Mouse (Mus musculus) erythroid progenitor cell, adult 5-6 weeks (primary cell): ENCODE data around the gene Dusp28. TPM values are rescaled to one million over a fixed set of nuclear protein-coding genes. Genes with fewer than 3 reads are reported as not detected.

Experiments
- ATAC-seq: replicated peaks from 2 replicates; pipeline ENCODE4 v1.8.0; 2016; ENCODE audit warnings: moderate number of reproducible peaks, mild to moderate bottlenecking, moderate TSS enrichment, inconsistent platforms; ENCODE audit not compliant: poor library complexity, low FRiP score, severe bottlenecking
- total RNA-seq, 2 experiments: library from RNA; stranded (forward) in 1 of 2; stranded (reverse) in 1 of 2; fragments of 150-400 nt in 1 of 2; fragments of 186-747, 209-891 nt in 1 of 2; gene quantifications; 2 replicates each; pipeline versions ENCODE4 v1.2.3 to v1.2.4; 2015 to 2017; ENCODE audit warnings: low replicate concordance in 2 of 2

The Dusp28 gene
- total RNA-seq (2015; ENCODE audit: low replicate concordance): 6.1 and 8.0 TPM in 2 replicates
- total RNA-seq (2017; ENCODE audit: low replicate concordance): 0.26 and 8.5 TPM in 2 replicates

DNA sequence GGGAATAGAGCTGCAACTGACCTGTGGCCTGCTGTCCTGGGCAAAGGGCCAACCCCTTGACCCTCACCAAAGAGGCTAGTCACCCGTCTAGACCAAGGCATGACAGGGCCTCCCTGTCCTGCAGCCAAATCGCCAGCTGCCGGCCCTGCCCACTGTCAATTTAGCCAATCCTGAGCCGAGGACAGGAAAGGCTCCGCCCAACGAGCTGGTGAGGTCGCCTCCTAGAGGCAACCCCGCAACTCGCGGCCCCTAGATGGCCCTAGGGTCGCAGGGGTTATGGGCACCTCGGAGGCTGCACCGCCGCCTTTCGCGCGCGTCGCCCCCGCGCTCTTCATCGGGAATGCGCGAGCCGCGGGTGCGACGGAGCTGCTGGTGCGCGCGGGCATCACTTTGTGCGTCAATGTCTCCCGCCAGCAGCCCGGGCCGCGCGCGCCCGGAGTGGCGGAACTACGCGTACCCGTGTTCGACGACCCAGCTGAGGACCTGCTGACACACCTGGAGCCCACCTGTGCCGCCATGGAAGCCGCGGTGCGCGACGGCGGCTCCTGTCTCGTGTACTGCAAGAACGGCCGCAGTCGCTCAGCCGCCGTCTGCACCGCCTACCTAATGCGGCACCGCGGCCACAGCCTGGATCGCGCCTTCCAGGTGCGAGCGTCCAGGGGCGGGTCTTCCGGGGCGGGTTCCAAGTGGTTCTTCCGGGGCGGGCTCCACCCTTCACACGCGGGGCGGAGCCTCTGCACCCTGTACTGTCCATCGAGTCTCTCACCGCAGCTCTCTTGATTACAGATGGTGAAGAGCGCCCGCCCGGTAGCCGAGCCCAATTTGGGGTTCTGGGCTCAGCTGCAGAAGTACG is at the start of gene Dusp28:
Gene Dusp28, plus strand, starts transcription at position 203 of the 853 bp plus-strand sequence.
- peak; percentile 78 for ATAC-seq

DNA sequence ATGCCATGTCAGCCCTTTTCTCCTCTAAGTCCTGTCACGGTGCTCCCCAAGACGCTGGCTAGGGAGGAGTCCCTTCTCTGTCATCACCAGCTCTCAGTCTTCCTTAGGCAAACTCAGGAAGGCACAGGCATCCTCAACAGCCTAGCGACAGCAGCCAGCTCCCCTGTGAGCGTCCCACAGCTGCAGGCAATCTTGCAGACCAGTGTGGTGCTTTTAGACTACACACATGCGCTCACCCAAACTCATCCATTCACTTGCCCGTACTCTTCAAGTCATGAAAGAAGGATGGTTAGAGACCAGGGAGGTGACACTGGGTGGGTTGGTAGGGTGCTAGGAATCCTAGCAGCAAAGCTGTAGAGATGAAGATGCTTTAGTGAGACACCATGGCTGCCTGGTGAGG is 45.3 kb upstream of the Dusp28 start:
- ATAC-seq: no peak

DNA sequence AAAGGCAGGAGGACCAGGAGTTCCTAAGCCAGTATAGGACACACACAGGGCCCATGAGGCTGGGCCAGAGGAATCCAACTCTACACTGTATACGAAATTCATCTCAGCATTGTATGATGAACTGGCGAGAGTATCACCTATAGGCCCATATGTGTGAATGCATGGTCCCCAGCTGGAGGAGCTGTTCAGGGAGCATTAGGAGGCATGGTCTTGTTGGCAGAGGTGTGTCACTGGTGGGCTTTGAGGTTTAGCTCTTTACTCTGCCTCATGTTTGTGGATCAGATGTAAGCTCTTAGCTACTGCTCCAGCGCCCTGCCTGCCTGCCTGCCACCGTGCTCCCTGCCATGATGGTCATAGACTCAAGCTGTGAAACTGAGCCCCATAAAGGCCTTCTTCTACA is 43.5 kb upstream of the Dusp28 start:
- no peak for ATAC-seq

DNA sequence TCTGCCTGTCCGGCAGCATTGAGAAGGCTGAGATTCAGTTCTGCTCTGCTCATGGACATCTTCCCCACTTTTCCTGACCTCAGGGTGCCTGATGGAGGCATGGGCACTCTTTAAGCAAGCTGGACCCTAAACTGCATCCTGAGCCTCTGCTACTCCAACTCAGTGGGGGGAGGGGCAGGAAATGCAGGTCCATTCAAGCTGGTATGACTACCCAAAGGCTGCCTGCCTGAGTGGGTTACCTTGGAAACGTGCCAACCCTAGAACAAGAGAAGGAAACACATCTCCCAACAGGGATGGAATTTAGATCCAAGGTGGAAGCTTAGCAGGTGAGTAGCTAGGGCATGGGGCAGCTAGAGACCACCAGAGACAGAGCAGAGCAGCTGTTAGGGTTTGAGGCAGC is 40.6 kb upstream of the Dusp28 start:
- no peak for ATAC-seq

DNA sequence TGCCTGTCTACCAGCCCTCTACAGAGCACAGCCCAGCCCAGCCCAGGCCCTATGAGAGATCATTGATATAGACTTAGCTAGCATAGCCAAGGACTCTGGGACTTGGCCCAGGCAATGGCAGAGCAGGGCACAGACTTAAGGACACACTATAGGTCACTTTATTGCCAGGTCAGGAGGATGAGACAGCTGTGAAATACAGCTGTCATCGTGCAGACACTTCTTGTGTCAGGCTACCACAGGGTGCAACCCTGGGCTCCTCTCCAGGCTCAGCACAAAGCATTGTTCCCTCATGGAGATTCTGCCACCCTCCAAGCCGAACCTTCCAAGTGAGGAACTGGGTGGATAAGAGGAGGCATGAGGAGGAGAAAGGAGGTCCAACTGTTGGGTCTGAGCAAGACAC is 36.8 kb upstream of the Dusp28 start:
- ATAC-seq: no peak

DNA sequence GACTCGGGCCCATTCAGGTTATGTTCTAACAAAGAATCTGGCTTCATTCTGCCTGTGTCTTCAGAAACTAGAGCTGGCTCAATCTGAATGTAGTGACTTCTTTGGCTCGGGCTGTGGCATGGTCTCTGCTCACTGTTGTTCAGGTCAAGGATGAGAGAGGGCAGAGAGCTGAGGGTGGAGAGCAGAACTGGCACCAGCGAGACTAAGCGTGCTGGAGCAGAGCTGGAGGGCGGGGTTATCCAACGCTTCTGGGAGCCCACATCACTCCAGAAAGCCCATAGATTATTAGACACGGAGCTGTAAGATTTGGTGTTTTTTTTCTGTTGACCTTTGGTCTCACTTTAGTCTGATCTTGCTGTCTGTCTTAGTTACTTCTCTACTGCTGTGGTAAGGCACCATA is 34.1 kb upstream of the Dusp28 start:
- ATAC-seq: no peak

DNA sequence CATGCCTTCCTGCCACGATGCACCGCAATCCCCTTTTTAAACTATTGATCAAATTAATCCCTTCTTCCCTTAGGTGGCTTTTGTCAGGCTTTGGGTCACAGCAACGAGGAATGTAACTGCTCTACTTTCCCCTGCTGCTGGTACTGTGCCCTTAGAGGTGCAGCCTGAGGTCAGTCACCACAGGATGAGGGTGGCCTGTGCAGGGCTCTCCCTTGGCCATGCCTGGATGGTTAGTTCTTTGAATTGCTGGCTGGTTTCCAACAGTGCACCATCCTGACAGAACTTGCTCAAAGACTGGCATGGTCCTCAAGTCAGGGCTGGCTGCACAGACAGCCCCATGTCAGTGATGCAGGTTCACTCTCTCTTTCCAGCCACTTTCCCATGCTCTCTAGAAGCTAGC is 32.8 kb upstream of the Dusp28 start:
- no peak for ATAC-seq

DNA sequence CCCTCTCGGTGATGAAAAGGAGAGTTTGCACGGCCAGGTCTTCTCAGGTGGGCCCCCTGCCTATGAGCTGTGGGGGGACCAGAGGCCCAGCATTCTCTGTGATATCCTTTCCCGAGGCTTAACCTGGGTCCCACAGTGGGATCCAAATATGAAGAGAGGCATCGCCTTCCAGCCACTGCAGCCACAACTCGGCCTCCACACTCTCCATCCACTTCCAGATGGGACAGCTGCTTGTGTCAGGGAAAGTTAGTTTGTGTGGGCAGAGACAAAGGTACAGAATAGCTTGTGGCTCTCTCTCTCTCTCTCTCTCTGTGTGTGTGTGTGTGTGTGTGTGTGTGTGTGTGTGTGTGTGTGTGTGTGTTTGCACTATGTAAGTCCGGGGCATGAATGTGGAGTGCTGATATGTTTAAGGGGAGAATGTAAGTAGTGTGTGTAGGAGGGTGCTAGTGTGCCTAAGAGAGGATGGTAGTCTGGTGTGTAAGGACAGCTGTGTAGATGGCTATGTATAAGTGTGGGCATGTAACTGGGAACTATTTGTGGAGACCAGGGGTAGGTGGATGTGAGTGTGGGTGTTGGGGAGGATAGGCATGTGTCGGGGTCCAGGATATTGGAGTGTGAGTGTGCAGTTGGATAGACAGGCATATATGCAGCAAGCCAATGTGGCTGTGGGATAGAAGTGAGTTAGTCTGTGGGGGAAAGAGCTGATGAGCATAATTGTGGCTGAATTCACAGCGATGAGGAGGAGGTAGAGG is 31.2 kb upstream of the Dusp28 start:
- ATAC-seq: no peak

DNA sequence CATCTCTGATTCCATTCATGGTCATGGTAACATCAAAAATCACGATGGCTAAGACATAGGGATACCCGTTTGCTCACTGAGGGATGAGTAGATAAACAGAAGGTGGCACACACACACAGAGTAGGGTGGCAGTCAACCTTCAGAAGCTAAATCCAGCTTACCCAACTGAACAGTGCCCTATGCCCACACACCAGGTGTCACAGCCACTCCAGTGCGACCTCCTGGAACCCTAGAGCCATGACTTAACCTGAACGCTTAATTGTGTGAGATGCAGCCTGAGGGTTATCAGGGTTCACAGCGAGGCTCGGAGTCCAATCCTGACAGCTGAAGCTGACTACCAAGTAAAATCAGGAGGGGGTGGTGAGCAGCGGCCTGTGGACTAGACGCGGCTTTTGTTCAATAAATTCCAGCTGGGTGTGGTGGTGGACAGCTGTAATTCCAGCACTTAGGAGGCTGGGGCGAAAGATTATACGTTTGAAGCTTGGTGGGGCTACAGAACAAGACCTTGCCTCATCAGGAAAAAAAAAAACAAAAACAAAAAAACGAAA is 29.3 kb upstream of the Dusp28 start:
- no peak for ATAC-seq

DNA sequence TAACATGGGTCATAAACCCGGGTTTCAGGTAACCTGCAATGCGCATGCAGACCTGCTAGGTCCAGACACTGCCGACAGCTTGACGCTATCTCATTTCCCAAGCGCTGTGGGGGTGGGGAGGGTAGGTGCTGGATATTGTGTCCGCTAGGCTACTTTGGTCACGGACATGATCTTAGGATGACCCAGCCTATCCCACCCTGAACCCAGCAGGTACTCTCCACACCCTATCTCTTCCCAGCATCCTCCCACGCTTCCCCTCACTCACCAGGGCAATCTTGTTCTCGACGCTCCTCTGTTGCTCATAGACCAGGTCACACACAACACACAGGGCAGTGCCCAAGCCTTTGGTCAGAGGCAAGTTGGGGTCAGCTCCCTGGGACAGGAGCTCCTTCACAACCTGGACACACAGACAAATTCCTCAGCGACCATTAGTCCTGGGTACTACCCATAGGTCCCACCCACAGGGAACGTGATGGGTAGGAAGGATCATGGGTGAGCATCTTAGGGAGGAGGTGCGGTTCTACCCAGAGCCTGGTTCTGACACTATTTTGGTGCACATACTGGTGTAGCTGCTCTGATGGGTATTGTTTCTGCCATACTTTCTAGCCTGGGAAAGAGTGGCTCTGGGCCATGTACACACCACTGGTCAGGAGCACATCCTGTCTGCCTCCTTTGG is 28.6 kb upstream of the Dusp28 start:
- no peak for ATAC-seq

DNA sequence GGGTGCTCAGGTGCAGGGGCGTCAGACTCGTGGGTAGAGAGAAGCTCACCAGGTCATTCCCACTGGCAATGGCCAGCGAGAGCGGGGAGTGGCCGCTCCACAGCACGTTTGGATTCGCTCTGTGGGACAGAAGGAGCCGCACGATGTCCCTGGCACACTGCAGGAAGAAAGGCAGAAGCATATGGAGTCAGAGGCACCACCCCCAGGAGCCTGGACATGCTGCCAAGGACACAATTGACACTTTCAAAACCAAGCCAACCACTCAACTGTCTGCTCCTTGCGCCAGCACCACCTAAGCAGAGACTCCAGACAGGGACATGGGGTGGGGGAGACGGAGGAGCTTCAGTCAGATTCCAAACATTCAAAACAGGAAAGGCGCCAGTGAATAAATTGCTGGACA is 27.5 kb upstream of the Dusp28 start:
- ATAC-seq: no peak

DNA sequence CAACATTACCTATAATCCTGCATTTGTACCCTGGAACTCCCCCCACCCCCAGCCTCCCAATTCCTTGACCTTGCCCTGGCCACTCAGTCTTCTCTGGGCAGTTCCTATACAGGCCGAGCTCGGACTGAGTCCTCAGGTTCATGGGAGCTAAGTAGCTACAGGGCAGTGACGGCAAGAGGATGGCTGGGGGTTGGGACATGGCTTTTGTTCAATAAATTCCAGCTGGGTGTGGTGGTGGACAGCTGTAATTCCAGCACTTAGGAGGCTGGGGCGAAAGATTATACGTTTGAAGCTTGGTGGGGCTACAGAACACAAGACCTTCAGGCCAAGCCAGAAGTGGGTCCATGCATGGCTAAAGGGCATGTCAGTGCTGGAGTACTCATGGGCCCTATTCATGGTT is 26.7 kb upstream of the Dusp28 start:
- no peak for ATAC-seq

DNA sequence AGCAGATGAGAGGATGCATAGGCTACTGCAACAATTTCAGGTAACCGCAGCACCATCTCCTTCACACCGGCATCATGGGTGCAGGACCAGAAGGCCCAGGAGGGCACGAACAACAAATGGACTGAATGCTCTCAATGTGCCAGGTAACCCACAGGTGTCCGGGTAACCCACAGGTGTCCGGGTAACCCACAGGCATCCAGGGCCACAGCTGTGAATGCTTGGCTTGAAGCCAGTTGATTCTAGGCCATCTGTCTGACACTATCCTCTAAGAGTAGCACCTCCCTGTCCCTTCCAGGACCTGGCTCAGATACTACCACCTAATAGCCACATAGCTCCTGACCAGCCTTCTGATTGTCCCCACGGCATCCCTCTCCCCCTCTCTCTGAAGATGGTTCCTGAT is 24.8 kb upstream of the Dusp28 start:
- no peak for ATAC-seq

DNA sequence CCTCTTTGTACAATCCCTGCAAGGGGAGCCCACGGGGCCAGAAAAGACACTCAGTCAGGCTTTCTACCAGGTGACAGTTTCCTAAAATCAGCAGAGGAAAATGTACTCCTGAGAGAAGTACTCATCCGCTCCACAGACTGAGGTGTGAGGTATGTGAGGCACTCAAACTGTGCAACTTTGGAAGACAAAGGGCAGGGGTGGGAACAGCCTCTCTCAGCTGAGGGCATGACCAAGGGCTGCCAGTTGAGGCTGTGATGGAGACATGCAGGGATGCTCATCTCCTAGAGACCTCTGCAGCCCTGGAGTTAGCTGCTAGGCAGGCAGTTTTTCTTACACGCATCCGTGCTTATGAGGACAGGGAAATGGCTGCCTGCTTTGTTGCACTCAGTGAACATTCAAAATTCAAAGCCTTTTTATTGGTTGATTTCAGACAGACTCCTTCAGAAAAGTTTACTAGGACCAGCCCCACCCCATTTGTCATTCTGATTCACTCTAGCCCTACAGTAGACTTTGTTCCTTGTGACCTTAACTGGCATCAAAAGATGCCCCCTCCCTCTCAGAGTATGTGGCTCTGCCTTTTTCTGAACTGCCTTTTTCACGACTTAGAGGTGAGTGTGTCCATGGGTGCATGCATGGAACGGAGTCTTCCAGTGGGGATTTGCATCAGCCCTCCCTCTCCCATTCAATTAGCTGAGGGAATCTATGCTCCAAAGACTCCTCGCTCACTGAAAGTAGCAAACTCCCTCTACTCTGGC is 17.7 kb upstream of the Dusp28 start:
- ATAC-seq: no peak

DNA sequence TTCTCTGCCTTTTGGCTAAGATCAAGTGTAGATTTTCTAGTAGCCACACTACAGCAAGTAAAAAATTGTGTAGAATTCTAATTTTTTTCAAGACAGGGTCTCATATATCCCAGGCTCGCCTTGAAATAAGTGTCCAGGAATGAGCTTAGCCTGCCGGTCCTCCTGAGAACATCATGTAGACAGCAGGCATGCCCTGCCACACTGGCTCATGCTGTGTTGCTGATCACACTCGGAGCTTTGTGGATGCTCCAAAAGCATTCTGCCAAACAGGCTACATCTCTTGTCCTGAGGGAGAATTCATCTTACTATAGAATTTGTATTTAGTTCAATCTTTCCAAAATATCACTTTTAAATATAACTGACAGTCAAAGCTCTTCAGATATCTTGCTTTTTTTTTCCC is 14.0 kb upstream of the Dusp28 start:
- ATAC-seq: no peak

DNA sequence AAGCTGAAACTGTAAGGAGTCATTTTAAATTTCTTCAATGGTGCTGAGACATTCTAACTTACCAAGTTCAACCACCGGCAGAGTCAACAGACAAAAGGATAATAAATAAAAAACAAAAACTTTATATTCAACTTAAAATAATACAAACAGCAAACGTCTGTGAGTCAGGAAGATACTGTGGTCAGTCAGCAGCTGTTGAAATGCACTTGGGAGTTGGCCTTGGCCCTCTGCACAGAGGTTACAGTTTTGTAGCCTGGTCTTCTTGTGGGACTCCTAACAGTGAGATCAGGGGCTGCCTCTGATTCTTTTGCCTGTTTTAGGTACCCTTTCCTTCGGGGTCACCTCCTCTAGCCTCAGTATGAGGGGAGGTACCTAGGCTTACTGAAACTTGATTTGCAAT is 12.9 kb upstream of the Dusp28 start:
- ATAC-seq: no peak

DNA sequence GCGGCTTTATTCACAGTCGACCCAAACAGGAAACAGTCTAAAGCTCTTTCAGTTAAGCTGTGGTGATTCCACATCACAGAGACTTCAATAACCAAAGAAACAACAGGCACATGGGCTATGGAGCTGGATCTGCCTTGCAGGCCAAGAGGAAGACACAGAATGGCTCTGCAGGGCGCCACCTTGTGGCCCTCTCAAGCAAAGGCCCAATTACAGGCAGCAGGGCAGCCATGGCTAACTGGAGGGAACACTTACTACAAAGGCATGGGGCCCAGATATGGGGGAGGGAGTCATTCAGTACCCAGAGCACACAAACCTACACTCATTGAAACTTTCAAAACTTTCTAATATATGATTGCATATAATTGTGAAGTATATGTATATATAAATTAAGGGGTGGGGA is 11.7 kb upstream of the Dusp28 start:
- peak; percentile 84 for ATAC-seq

DNA sequence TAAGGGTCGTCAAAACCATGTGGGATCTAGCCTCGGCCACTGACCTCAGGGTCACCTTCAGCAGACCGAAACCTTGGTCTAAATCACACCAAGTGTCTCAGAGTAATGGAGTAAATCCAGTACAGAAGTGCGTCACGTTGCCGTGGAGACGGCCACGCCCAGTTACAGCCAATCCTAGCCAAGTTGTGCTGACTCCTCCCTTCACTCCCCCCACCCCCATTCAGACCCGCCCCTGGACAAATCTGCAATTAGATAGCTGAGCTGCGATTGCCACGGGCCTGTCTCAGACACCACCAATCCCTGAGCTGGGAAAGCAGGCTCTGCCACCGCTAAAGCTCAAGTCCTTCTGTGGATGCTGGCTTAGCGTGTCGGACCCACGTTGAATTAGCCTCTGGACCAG is 4.0 kb upstream of the Dusp28 start, which contains the start of gene Ankmy1:
Gene Ankmy1, minus strand, starts transcription at position 121 of the 400 bp plus-strand sequence.
- ATAC-seq: no peak

DNA sequence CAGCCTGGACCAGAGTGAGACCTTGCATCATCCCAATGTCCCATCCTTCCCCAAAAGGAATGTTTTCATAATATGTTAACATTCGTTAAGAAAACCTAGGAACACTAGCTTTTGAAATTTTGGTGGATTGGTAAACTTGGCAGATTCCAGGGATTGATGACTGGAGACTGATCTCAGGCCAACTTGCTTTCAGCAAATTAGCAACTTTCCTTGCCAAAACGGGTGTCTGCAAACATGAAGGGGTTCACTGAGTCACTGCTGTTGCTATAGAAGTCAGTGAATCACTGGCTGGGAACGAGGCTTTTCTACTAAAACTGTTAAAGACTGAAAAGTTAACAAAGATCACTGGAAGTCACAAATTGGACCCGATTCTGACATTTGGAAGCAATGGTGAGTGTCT is 3.2 kb upstream of the Dusp28 start:
- no peak for ATAC-seq
